Mouse (Mus musculus): Measurements from ENCODE around the gene Fbxl21. TPM values are rescaled to one million over a fixed set of nuclear protein-coding genes. Genes with fewer than 3 reads are reported as not detected.

Gene Fbxl21
- total and polyA plus RNA-seq, 2 experiments from 2014 or later: 0.70 to 1.1 TPM

GRCm38 (mm10) chr13:56478027-56478426 lies 44.2 kb upstream of the Fbxl21 start:
- ATAC-seq (ENCODE audit: insufficient read depth, low read depth): no peak
- peaks cover 7% of the 10 kb centered on the region; the same call in 1 of the 2 replicates for H3K4me1 ChIP-seq (ENCODE audit: control insufficient read depth, insufficient read depth)
- TF ChIP-seq CTCF (IDR thresholded peaks at IDR 0.05; ENCODE audit: low read depth) (no peak), EP300 (IDR thresholded peaks at IDR 0.05; ENCODE audit: low read depth) (no peak)
- H3K4me2 ChIP-seq (ENCODE audit: low read depth, low read length): no peak overlapping the region
- H3K27ac ChIP-seq (ENCODE audit: low read depth): no peak overlapping the region
- no peaks in the 10 kb centered on the region for H3K36me3 ChIP-seq (replicated peaks; ENCODE audit: control insufficient read depth, insufficient read depth, low read length)
- DNase-seq (ENCODE audit: low spot score): no peak
- WGBS: 79% methylated on average over 6 of the region's 6 CpGs
- H3K9me3 ChIP-seq (replicated peaks; ENCODE audit: control insufficient read depth, low read length): no peaks in the 10 kb centered on the region
- H3K27me3 ChIP-seq (ENCODE audit: control insufficient read depth, insufficient read depth, low read length): peaks cover 12% of the 10 kb centered on the region; the same call in 1 of the 2 replicates
- H3K4me3 ChIP-seq (ENCODE audit: low read depth, low read length): no peak overlapping the region
- H3K9ac ChIP-seq (replicated peaks; ENCODE audit: low read depth, low read length): no peak overlapping the region

GRCm38 (mm10) chr13:56482146-56482545 lies 40.1 kb upstream of the Fbxl21 start, which contains the start of gene Il9:
Il9 (minus strand) TSS chr13:56482246.
- Histone ChIP-seq H3K4me2 (ENCODE audit: low read depth, low read length) (no peak within 1 kb of the TSS), H3K9me3 (replicated peaks; ENCODE audit: control insufficient read depth, low read length) (no peaks in the 10 kb centered on the region), H3K27me3 (ENCODE audit: control insufficient read depth, insufficient read depth, low read length) (no peaks in the 10 kb centered on the region), H3K27ac (ENCODE audit: low read depth) (no peak within 1 kb of the TSS), H3K4me1 (ENCODE audit: control insufficient read depth, insufficient read depth) (peaks cover 7% of the 10 kb centered on the region; the same call in 1 of the 2 replicates), H3K9ac (replicated peaks; ENCODE audit: low read depth, low read length) (no peak within 1 kb of the TSS), H3K4me3 (ENCODE audit: low read depth, low read length) (no peak within 1 kb of the TSS), H3K36me3 (replicated peaks; ENCODE audit: control insufficient read depth, insufficient read depth, low read length) (no peaks in the 10 kb centered on the region)
- ATAC-seq (ENCODE audit: insufficient read depth, low read depth) (no peak), DNase-seq (ENCODE audit: low spot score) (no peak)
- TF ChIP-seq CTCF (IDR thresholded peaks at IDR 0.05; ENCODE audit: low read depth) (no peak), EP300 (IDR thresholded peaks at IDR 0.05; ENCODE audit: low read depth) (no peak)
- WGBS: 60% methylated on average over 3 of the region's 3 CpGs

GRCm38 (mm10) chr13:56488012-56488411 lies 34.3 kb upstream of the Fbxl21 start:
- H3K36me3 ChIP-seq (replicated peaks; ENCODE audit: control insufficient read depth, insufficient read depth, low read length): no peaks in the 10 kb centered on the region
- ATAC-seq (ENCODE audit: insufficient read depth, low read depth) (no peak), DNase-seq (ENCODE audit: low spot score) (no peak)
- TF ChIP-seq EP300 (IDR thresholded peaks at IDR 0.05; ENCODE audit: low read depth) (no peak), CTCF (IDR thresholded peaks at IDR 0.05; ENCODE audit: low read depth) (no peak)
- no peak overlapping the region for H3K27ac ChIP-seq (ENCODE audit: low read depth)
- no peak overlapping the region for H3K4me3 ChIP-seq (ENCODE audit: low read depth, low read length)
- H3K9me3 ChIP-seq (replicated peaks; ENCODE audit: control insufficient read depth, low read length): no peaks in the 10 kb centered on the region
- WGBS: 46% methylated on average over 5 of the region's 5 CpGs
- H3K4me1 ChIP-seq (ENCODE audit: control insufficient read depth, insufficient read depth): no peaks in the 10 kb centered on the region
- no peaks in the 10 kb centered on the region for H3K27me3 ChIP-seq (ENCODE audit: control insufficient read depth, insufficient read depth, low read length)
- no peak overlapping the region for H3K9ac ChIP-seq (replicated peaks; ENCODE audit: low read depth, low read length)
- H3K4me2 ChIP-seq (ENCODE audit: low read depth, low read length): no peak overlapping the region

GRCm38 (mm10) chr13:56494440-56494839 lies 27.8 kb upstream of the Fbxl21 start:
- Histone ChIP-seq H3K4me1 (ENCODE audit: control insufficient read depth, insufficient read depth) (no peaks in the 10 kb centered on the region), H3K27ac (ENCODE audit: low read depth) (no peak overlapping the region), H3K36me3 (replicated peaks; ENCODE audit: control insufficient read depth, insufficient read depth, low read length) (no peaks in the 10 kb centered on the region), H3K9me3 (replicated peaks; ENCODE audit: control insufficient read depth, low read length) (no peaks in the 10 kb centered on the region), H3K9ac (replicated peaks; ENCODE audit: low read depth, low read length) (no peak overlapping the region), H3K4me2 (ENCODE audit: low read depth, low read length) (no peak overlapping the region), H3K27me3 (ENCODE audit: control insufficient read depth, insufficient read depth, low read length) (no peaks in the 10 kb centered on the region), H3K4me3 (ENCODE audit: low read depth, low read length) (no peak overlapping the region)
- no peak for ATAC-seq (ENCODE audit: insufficient read depth, low read depth)
- TF ChIP-seq CTCF (IDR thresholded peaks at IDR 0.05; ENCODE audit: low read depth) (no peak), EP300 (IDR thresholded peaks at IDR 0.05; ENCODE audit: low read depth) (no peak)
- 49% methylated on average over 3 of the region's 3 CpGs for WGBS
- DNase-seq (ENCODE audit: low spot score): no peak

- TF ChIP-seq EP300 (IDR thresholded peaks at IDR 0.05; ENCODE audit: low read depth): no peak
- peak; percentile 44 for TF ChIP-seq CTCF (IDR thresholded peaks at IDR 0.05; ENCODE audit: low read depth)
- ATAC-seq (ENCODE audit: insufficient read depth, low read depth): no peak
- H3K4me2 ChIP-seq (ENCODE audit: low read depth, low read length): no peak overlapping the region
- H3K4me1 ChIP-seq (ENCODE audit: control insufficient read depth, insufficient read depth): no peaks in the 10 kb centered on the region
- no peaks in the 10 kb centered on the region for H3K36me3 ChIP-seq (replicated peaks; ENCODE audit: control insufficient read depth, insufficient read depth, low read length)
- no peaks in the 10 kb centered on the region for H3K9me3 ChIP-seq (replicated peaks; ENCODE audit: control insufficient read depth, low read length)
- no peak overlapping the region for H3K4me3 ChIP-seq (ENCODE audit: low read depth, low read length)
- 62% methylated on average over 3 of the region's 3 CpGs for WGBS
- no peak overlapping the region for H3K27ac ChIP-seq (ENCODE audit: low read depth)
- peak; percentile 27 for DNase-seq (ENCODE audit: low spot score)
- no peak overlapping the region for H3K9ac ChIP-seq (replicated peaks; ENCODE audit: low read depth, low read length)
- H3K27me3 ChIP-seq (ENCODE audit: control insufficient read depth, insufficient read depth, low read length): 0 out of 2 replicates have a peak, but pooled peaks cover 3% of the 10 kb centered on the region
Observed at GRCm38 (mm10) chr13:56500132-56500531, 22.1 kb upstream of the Fbxl21 start.

- Histone ChIP-seq H3K4me1 (ENCODE audit: control insufficient read depth, insufficient read depth) (no peaks in the 10 kb centered on the region), H3K36me3 (replicated peaks; ENCODE audit: control insufficient read depth, insufficient read depth, low read length) (no peaks in the 10 kb centered on the region), H3K27me3 (ENCODE audit: control insufficient read depth, insufficient read depth, low read length) (0 out of 2 replicates have a peak, but pooled peaks cover 3% of the 10 kb centered on the region), H3K4me3 (ENCODE audit: low read depth, low read length) (no peak overlapping the region), H3K9me3 (replicated peaks; ENCODE audit: control insufficient read depth, low read length) (no peaks in the 10 kb centered on the region), H3K9ac (replicated peaks; ENCODE audit: low read depth, low read length) (no peak overlapping the region), H3K4me2 (ENCODE audit: low read depth, low read length) (no peak overlapping the region), H3K27ac (ENCODE audit: low read depth) (no peak overlapping the region)
- DNase-seq (ENCODE audit: low spot score) (no peak), ATAC-seq (ENCODE audit: insufficient read depth, low read depth) (no peak)
- 87% methylated on average over 8 of the region's 8 CpGs for WGBS
- TF ChIP-seq EP300 (IDR thresholded peaks at IDR 0.05; ENCODE audit: low read depth): no peak
- no peak for TF ChIP-seq CTCF (IDR thresholded peaks at IDR 0.05; ENCODE audit: low read depth)
Observed at GRCm38 (mm10) chr13:56500636-56501035, 21.6 kb upstream of the Fbxl21 start.

Data from heart, postnatal 0 days (tissue).